Mouse (Mus musculus) right cerebral cortex, adult 2 months (tissue): ENCODE data around the gene Klhl5.

Experiments
- DNase-seq, 2 experiments: peaks; one replicate each; pipeline ENCODE4 v3.0.0; 2021 to 2022; ENCODE audit warnings: low spot score in 2 of 2

Gene Klhl5

DNA sequence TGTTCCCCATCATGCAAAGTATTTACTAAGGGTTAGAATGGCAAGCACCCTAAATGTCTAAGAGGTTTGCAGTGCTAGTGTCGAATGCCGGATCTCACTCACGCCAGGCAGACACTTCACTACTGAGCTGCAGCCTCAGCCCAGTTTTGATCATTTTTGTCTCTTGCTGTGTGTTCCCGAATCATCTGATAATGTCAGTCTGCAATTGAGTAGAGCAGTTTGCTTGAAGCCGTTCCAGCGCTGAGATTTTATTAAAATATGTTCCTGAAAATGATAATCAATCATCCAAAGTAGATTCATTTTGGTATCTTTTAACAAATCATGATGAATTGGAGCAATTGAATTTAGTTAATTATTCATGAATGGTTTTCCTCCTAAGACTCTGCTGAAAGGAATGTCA is 39.4 kb downstream of the Klhl5 start:
- no peak for DNase-seq

DNA sequence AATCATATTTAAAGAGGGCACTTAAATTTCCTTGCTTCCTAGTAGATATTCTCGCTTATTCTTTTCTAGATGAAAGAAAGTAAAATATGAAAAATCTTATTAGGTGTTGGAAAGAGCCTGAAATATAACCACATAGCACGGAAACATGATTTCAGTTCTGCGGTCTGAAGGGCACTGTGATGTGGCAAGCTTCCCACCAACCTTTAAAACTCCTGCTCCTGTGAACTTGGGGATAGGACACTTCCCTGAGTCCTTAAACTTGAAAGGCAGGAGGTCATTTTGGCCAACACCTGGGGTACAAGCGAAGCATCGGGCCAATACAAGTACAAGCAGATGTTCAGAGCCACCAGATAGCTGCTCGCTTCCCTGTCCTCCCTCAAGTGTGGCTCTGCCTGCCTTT is 42.4 kb downstream of the Klhl5 start:
- DNase-seq: no peak

GRCm38 (mm10) chr5:65150376-65150955 is 43.1 kb downstream of the Klhl5 start:
- no peak for DNase-seq

GRCm38 (mm10) chr5:65151276-65151675 is 43.9 kb downstream of the Klhl5 start:
- no peak for DNase-seq

DNA sequence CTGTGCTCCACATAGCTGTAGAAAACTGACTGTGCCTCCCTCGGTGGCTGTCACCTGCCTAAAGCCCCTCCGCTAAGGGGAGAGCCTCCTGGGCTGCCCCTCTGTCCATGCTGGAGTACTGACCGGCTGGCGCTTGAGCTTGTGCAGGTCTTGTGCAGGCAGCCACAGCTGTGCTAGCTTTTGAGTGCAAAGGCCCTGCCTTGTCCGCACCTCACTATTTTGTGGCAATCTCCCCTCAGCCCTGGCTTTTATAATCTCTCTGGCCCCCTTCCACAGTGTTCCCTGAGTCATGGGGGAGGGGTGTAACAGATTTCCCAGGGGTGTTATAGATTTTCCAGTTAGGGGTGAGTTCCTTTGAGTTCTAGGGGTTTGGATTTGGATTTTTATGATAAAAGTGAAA is 44.4 kb downstream of the Klhl5 start:
- DNase-seq: no peak

DNA sequence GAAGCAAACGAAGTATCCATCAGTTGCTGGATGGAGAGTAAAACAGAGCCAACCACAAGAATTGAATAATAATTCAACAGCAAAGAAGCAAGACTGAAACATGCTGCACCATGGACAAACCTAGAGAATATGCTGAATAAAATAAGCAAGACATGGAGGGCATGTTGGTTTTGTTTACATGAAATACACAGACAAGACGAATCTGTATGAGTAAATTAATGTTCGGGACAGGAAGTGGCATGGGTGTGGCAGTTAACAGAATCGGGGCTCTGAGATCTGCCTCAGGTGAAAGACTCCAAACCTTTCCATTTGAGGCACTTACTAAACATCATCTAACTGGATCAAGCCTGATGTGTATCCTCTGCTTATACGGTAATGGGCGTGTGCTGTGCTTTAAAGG is 46.9 kb downstream of the Klhl5 start:
- no peak for DNase-seq

DNA sequence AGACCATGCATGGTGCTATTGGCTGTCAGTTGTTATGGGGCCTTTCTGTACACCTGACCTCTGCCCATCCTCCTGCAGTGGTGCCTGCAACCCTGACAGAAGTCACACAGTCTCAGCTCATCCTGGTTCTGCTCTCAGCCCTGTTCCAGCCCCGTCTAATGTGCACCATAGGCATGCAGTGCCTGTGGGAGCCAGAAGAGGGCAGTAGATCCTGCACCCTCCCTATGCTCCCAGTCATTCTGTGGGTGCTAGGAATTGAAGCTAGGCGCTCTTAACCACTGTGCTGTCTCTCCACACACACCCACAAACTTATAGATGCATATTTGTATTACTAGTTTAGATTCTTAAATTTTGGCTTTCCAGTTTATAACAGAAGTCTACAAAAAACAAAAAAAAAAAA is 49.5 kb downstream of the Klhl5 start:
- no peak for DNase-seq

DNA sequence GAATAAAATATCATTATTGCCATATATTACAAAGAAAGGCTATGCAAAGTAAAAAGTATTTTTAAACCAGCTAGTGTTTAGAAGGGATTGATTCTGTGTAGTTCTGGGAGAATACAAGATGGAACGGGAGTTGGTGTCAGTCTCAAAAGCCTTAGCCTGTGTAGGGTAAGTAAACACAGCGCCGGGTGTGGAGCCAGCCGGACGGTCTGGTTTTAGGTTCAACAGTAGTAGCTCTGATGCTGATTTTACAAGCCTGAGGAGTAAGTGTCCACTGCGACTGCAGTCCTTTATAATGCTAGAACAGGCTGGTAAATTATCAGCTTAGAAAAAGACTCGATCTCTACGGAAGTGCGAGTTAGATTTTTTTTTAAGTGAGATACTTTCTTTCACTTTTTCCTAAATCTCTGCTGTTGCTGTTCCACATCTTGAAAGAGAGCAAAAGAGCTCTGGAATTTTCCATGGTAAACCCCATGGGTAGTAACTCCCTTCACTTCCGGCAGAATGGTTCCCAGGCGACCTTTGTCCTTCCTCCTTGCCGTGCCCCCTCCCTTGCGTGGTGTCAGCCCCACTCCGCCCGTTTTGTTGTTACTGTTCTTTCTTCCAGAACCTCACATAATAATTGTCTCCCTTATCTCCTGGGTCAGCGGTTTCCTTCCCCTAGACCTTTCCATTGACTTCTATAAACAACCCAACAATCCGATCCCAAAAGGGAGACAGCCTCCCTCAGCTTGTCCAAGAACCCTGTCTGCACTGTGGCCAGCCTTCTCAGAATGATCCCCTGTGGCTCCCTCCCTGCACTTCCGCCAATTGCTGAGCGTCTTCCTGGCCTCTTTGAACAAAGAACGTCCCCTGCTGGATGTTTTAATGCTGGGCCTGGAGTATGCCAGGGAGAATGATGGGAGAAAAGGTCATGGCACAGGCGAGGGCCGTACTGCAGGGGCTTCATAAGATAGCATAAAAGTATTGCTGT is 50.4 kb downstream of the Klhl5 start:
- no peak for DNase-seq

DNA sequence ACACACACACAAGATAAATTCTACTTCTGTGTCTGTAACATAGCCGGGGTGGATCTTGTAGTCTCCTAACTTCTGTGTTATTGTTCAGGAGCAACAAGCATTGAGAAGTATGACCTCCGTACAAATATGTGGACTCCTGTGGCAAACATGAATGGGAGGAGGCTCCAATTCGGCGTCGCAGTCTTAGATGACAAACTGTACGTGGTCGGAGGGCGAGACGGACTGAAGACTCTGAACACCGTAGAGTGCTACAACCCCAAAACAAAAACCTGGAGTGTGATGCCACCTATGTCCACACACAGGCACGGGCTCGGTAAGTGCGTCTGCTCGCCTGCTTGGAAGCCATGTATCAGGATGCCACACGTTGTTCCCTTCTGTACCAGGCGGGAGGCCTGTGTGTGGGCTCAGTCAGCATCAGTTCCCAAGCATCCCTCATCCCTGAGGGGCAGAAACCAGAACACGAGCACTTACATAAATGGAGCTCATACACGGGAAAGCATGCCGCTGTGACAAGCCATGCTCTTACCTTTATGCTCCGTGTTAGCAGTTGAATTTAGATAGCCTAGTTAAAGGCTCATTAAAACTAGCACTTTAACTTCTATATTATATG is 51.5 kb downstream of the Klhl5 start:
- no peak for DNase-seq

- no peak for DNase-seq
Observed at GRCm38 (mm10) chr5:65163001-65163400, 55.7 kb downstream of the Klhl5 start.

- no peak for DNase-seq
Observed at GRCm38 (mm10) chr5:65163489-65164092, 56.3 kb downstream of the Klhl5 start.

GRCm38 (mm10) chr5:65170206-65170605 is 62.9 kb downstream of the Klhl5 start:
- no peak for DNase-seq

GRCm38 (mm10) chr5:65175035-65175917 is 67.9 kb downstream of the Klhl5 start:
- DNase-seq: peak; percentile 80 to 84

DNA sequence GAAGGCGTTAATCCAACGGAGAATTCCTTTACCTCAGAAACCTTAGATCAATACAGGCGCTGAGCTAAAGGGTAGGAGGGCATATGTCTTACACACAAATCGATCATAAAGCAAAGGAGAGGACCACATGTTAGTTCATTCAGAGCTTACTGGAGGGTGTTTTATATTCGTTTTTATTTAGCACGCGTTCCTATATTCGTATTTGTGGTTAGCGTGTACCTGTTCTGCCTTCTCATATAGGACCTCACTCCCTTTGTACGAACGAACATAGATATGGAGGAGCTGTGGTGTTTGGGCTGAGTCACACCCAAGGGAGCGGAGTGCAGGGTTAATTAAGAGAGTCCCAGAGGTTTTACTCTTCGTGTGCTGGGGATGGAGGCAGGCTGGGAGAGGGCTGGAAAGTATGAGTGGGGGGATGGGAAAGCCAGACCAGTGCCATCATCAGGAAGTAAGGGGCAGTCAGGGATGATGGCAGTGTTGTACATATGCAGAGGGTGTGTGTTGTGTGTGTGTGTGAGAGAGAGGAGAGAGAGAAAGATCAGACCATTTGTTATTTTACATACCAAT is 68.7 kb downstream of the Klhl5 start:
- DNase-seq: no peak

- DNase-seq: no peak
Observed at GRCm38 (mm10) chr5:65177026-65177514, 69.7 kb downstream of the Klhl5 start.

DNA sequence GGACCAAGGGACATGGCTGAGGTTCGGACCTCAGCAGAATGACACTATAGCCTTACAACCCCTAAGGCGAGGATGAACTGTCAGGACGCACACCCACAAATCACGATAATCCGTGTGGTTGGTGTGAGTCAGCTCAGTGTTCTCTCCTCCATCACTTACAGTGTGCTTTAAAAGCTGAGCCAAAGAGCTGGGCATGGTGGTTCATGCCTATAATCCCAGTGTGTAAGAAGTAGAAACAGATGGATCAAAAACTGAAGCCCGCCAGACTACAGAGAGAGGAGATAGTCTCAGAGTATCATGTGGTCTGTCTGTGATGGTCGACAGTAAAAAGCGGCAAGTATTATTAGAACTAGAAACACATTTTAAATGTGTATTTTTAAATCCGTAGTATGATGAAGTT is 71.1 kb downstream of the Klhl5 start:
- no peak for DNase-seq

GRCm38 (mm10) chr5:65181160-65181793 is 73.9 kb downstream of the Klhl5 start:
- no peak for DNase-seq

DNA sequence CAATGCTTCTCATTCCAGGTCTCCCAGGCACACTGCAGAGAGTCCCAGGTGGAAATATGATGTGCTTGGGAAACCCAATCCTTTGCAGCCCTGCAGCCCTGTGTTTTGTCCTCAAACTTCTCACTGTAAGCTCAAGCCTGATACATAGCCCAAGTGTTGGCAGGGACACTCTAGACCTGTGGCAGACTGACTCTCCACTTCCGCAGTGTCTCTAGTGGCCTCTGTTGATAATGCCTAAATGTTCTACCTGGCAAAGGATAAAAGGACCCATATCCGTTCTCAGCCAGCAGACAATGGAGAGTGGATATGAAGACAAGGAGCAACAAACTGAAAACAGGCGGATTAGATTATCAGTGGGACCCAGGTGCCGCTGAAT is 74.4 kb downstream of the Klhl5 start:
- DNase-seq: no peak

DNA sequence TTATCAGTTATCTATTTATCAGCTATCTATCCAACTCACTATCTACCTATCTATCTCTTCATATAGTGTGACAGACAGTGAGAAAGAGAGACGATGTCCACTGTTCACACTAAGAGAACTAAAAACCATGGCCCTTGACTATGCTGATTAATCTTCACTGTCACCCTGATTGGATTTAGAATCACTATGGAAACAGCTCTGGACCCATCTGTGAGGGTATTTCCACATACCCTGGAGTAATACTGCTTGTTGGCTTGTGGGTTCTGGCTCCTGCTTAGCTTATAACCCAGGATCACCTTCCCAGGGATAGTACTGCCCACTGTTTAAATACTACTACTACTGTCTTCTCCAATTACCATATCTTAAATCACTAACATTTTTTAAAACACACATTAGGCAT is 74.9 kb downstream of the Klhl5 start:
- DNase-seq: no peak

- peak in 1 of 2 experiments; percentile 39 for DNase-seq
Observed at GRCm38 (mm10) chr5:65191601-65192000, 84.3 kb downstream of the Klhl5 start.
